Mouse (Mus musculus): ENCODE measurements around the gene Olfr611. TPM values are rescaled to one million over a fixed set of nuclear protein-coding genes. Genes with fewer than 3 reads are reported as not detected.
"Not testable (repeated sequence)": the region's sequence is repeated elsewhere in the genome, so short reads cannot be mapped to it uniquely, and the experiment has no call there.

The Olfr611 gene
- total RNA-seq (2021) = not detected

- intact Hi-C loops (cut with DNase I); DNase-seq: not testable (repeated sequence)
Observed at GRCm38 (mm10) chr7:103520746-103521145, at the start of gene Olfr611. TSS of gene Olfr611 (minus strand) at chr7:103520846.

- DNase-seq = no peak
- intact Hi-C loops (cut with DNase I) = no loop called here
Observed at GRCm38 (mm10) chr7:103569043-103569442, 48.4 kb upstream of the Olfr611 start, which contains the start of gene Olfr616. TSS of gene Olfr616 (minus strand) at chr7:103569143.

GRCm38 (mm10) chr7:103555779-103556178 is 35.1 kb upstream of the Olfr611 start, which contains the start of gene Olfr615:
TSS of gene Olfr615 (plus strand) at chr7:103556079.
- no peak for DNase-seq
- intact Hi-C loops (cut with DNase I) = no loop called here

GRCm38 (mm10) chr7:103547774-103548173 is 27.1 kb upstream of the Olfr611 start, which contains the start of gene Olfr613:
TSS of gene Olfr613 (plus strand) at chr7:103548074.
- no peak for DNase-seq
- intact Hi-C loops (cut with DNase I) = no loop called here

- intact Hi-C loops (cut with DNase I); DNase-seq: not testable (repeated sequence)
Observed at GRCm38 (mm10) chr7:103542617-103543016, 22.0 kb upstream of the Olfr611 start, which contains the start of gene Olfr612. TSS of gene Olfr612 (minus strand) at chr7:103542717.

GRCm38 (mm10) chr7:103512022-103512421 is 8.6 kb downstream of the Olfr611 start, which contains the start of gene Olfr610:
TSS of gene Olfr610 (minus strand) at chr7:103512122.
- DNase-seq = no peak
- intact Hi-C loops (cut with DNase I) = no loop called here

- intact Hi-C loops (cut with DNase I) = no loop called here
- DNase-seq = no peak
Observed at GRCm38 (mm10) chr7:103497962-103498361, 22.7 kb downstream of the Olfr611 start, which contains the start of gene Olfr609. TSS of gene Olfr609 (minus strand) at chr7:103498062.

- intact Hi-C loops (cut with DNase I); DNase-seq: not testable (repeated sequence)
Observed at GRCm38 (mm10) chr7:103477106-103477505, 43.5 kb downstream of the Olfr611 start.

GRCm38 (mm10) chr7:103469577-103469976 is 51.1 kb downstream of the Olfr611 start, which contains the start of gene Olfr608:
TSS of gene Olfr608 (plus strand) at chr7:103469877.
- no peak for DNase-seq
- intact Hi-C loops (cut with DNase I) = no loop called here

Other genes with a start within 250 kb of the Olfr611 start
- gene Olfr596, start 215.2 kb downstream of the Olfr611 start, total RNA-seq (2021) = not detected
- not detected for gene Olfr597, start 204.5 kb downstream of the Olfr611 start, total RNA-seq (2021)
- not detected for gene Olfr598, start 197.3 kb downstream of the Olfr611 start, total RNA-seq (2021)
- not detected for gene Olfr599, start 184.9 kb downstream of the Olfr611 start, total RNA-seq (2021)
- not detected for gene Olfr600, start 171.2 kb downstream of the Olfr611 start, total RNA-seq (2021)
- gene Olfr601, start 158.2 kb downstream of the Olfr611 start, total RNA-seq (2021) = not detected
- gene Olfr603, start 134.7 kb downstream of the Olfr611 start, total RNA-seq (2021) = not detected
- gene Usp17lc, start 105.8 kb downstream of the Olfr611 start, total RNA-seq (2021) = not detected
- gene Olfr605, start 75.4 kb downstream of the Olfr611 start, total RNA-seq (2021) = not detected
- gene Olfr606, start 71.8 kb downstream of the Olfr611 start, total RNA-seq (2021) = not detected
- not detected for gene Olfr607, start 56.7 kb downstream of the Olfr611 start, total RNA-seq (2021)
- gene Olfr608, start 51.0 kb downstream of the Olfr611 start, total RNA-seq (2021) = not detected
- gene Olfr609, start 22.8 kb downstream of the Olfr611 start, total RNA-seq (2021) = not detected
- not detected for gene Olfr610, start 8.7 kb downstream of the Olfr611 start, total RNA-seq (2021)
- not detected for gene Olfr612, start 21.9 kb upstream of the Olfr611 start, total RNA-seq (2021)
- gene Olfr613, start 27.2 kb upstream of the Olfr611 start, total RNA-seq (2021) = not detected
- not detected for gene Olfr615, start 35.2 kb upstream of the Olfr611 start, total RNA-seq (2021)
- gene Olfr616, start 48.3 kb upstream of the Olfr611 start, total RNA-seq (2021) = not detected
- gene Olfr617, start 52.2 kb upstream of the Olfr611 start, total RNA-seq (2021) = not detected
- not detected for gene Olfr618, start 69.3 kb upstream of the Olfr611 start, total RNA-seq (2021)
- not detected for gene Olfr619, start 79.7 kb upstream of the Olfr611 start, total RNA-seq (2021)
- gene Olfr620, start 91.7 kb upstream of the Olfr611 start, total RNA-seq (2021) = not detected
- not detected for gene Olfr622, start 121.9 kb upstream of the Olfr611 start, total RNA-seq (2021)
- not detected for gene Olfr623, start 142.9 kb upstream of the Olfr611 start, total RNA-seq (2021)
- gene Olfr624, start 150.3 kb upstream of the Olfr611 start, total RNA-seq (2021) = under 1 TPM in 1 of 2 experiments, not detected in 1; 0.08 TPM
- gene Olfr625-ps1, start 161.9 kb upstream of the Olfr611 start, total RNA-seq (2021) = not detected
- not detected for gene Olfr243, start 193.8 kb upstream of the Olfr611 start, total RNA-seq (2021)
- not detected for gene Olfr628, start 209.5 kb upstream of the Olfr611 start, total RNA-seq (2021)
- gene Olfr629, start 224.1 kb upstream of the Olfr611 start, total RNA-seq (2021) = not detected
- not detected for gene Olfr630, start 236.5 kb upstream of the Olfr611 start, total RNA-seq (2021)

Measured in left cerebral cortex, postnatal 4 days (tissue).